Mouse (Mus musculus) monocyte, adult 59 days (primary cell): Measurements from ENCODE around the gene Mcf2l. TPM values are rescaled to one million over a fixed set of nuclear protein-coding genes. Genes with fewer than 3 reads are reported as not detected.

Experiments used
- total RNA-seq, 2 experiments: library from RNA; stranded (reverse); gene quantifications; one replicate each; pipeline ENCODE4 v1.2.4; 2023

Gene Mcf2l
- total RNA-seq: 10 to 100 TPM; 10.6 to 11.8 TPM

GRCm38 (mm10) chr8:12873357-12874046 lies at the start of gene Mcf2l:
Gene Mcf2l, plus strand, starts transcription at chr8:12873806.

GRCm38 (mm10) chr8:13025487-13026224 lies 152.1 kb downstream of the Mcf2l start, which contains the start of gene F7:
Gene F7, plus strand, starts transcription at chr8:13026034.

GRCm38 (mm10) chr8:13037015-13037414 lies 163.4 kb downstream of the Mcf2l start, which contains the start of gene F10:
Gene F10, plus strand, starts transcription at chr8:13037308.

GRCm38 (mm10) chr8:13060441-13061150 lies 187.0 kb downstream of the Mcf2l start, which contains the start of gene Proz:
Gene Proz, plus strand, starts transcription at chr8:13060914.

Other genes starting within 250 kb of the Mcf2l start
- 10 to 100 TPM; 33.3 to 40.7 TPM for gene Tubgcp3, start 201.6 kb upstream of the Mcf2l start, total RNA-seq
- gene Atp11a, start 116.8 kb upstream of the Mcf2l start, total RNA-seq: 10 to 100 TPM; 30.2 to 35.9 TPM
- 1 to 10 TPM; 1.8 to 2.7 TPM for gene F7, start 152.2 kb downstream of the Mcf2l start, total RNA-seq
- gene F10, start 163.5 kb downstream of the Mcf2l start, total RNA-seq: 10 to 100 TPM; 69.0 to 89.1 TPM
- under 1 TPM in 1 of 2 experiments, not detected in 1; 0.29 TPM for gene Proz, start 187.1 kb downstream of the Mcf2l start, total RNA-seq
- gene Pcid2, start 231.7 kb downstream of the Mcf2l start, total RNA-seq: 10 to 100 TPM; 24.9 to 28.8 TPM
- gene Cul4a, start 231.8 kb downstream of the Mcf2l start, total RNA-seq: 10 to 100 TPM; 38.7 to 49.9 TPM